Mouse (Mus musculus) liver, embryonic 14.5 days (tissue): ENCODE measurements around the gene Psma5.

Source experiments
- CTCF ChIP-seq: IDR thresholded peaks from 2 replicates; pipeline ENCODE4 v1.5.1; 2016; ENCODE audit warnings: antibody characterized with exemption, low read depth, control low read depth
- EP300 ChIP-seq: IDR thresholded peaks from 2 replicates; pipeline ENCODE4 v1.6.1; 2016; ENCODE audit warnings: antibody characterized with exemption, low read depth

DNA sequence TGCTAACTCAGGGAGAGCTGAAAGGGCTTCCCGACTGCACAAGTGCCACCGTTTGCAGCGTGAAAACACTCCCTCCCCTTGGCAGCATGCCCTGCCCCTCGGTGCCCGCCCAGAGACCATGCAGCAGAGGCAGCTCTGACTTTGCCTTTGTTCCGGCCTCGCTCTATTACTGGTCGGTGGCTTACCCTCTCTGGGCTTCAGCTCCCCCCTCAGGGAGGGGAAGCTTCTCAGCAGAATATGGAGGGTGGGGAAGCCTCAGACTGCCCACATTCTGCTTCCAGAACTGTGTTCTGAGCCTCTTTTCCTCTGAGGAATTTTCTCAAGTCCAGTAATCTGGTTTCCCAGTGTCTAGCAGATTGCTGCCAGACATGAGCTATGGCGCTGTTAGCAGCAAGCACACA is 71.7 kb downstream of the Psma5 start:
- TF ChIP-seq CTCF (no peak), EP300 (no peak)
